Mouse (Mus musculus) frontal cortex, postnatal 14 days (tissue): Measurements from ENCODE around the gene Sgf29.
"Not testable (repeated sequence)": the region's sequence is repeated elsewhere in the genome, so short reads cannot be mapped to it uniquely, and the experiment has no call there.

Experiments
- DNase-seq, 2 experiments: peaks; one replicate each; pipeline ENCODE4 v3.0.0; 2022; ENCODE audit warnings: low spot score in 2 of 2

Sgf29 gene

GRCm38 (mm10) chr7:126642545-126643243, 6.4 kb upstream of the Sgf29 start:
- no peak for DNase-seq

GRCm38 (mm10) chr7:126643244-126643617, 5.9 kb upstream of the Sgf29 start:
- not testable (repeated sequence) for DNase-seq

- DNase-seq: no peak
Measured at GRCm38 (mm10) chr7:126644345-126644744, 4.8 kb upstream of the Sgf29 start.

GRCm38 (mm10) chr7:126644914-126645313, 4.2 kb upstream of the Sgf29 start:
- no peak for DNase-seq

- DNase-seq: no peak
Measured at GRCm38 (mm10) chr7:126645708-126646107, 3.4 kb upstream of the Sgf29 start.

GRCm38 (mm10) chr7:126648486-126648885, 623 bp upstream of the Sgf29 start:
- no peak for DNase-seq

- DNase-seq: no peak
Measured at GRCm38 (mm10) chr7:126650852-126651251, 1.7 kb downstream of the Sgf29 start.

GRCm38 (mm10) chr7:126653991-126654390, 4.9 kb downstream of the Sgf29 start:
- DNase-seq: no peak

GRCm38 (mm10) chr7:126655695-126656094, 6.6 kb downstream of the Sgf29 start:
- DNase-seq: no peak

- no peak for DNase-seq
Measured at GRCm38 (mm10) chr7:126657522-126657921, 8.4 kb downstream of the Sgf29 start.

GRCm38 (mm10) chr7:126659771-126660170, 10.7 kb downstream of the Sgf29 start:
- no peak for DNase-seq

- DNase-seq: no peak
Measured at GRCm38 (mm10) chr7:126663646-126664045, 14.5 kb downstream of the Sgf29 start.

GRCm38 (mm10) chr7:126665269-126665668, 16.2 kb downstream of the Sgf29 start:
- no peak for DNase-seq

- DNase-seq: no peak
Measured at GRCm38 (mm10) chr7:126667495-126668090, 18.5 kb downstream of the Sgf29 start.

GRCm38 (mm10) chr7:126668452-126668851, 19.3 kb downstream of the Sgf29 start:
- DNase-seq: no peak

- DNase-seq: no peak
Measured at GRCm38 (mm10) chr7:126670152-126670551, 21.0 kb downstream of the Sgf29 start.

- no peak for DNase-seq
Measured at GRCm38 (mm10) chr7:126672111-126672510, 23.0 kb downstream of the Sgf29 start.

GRCm38 (mm10) chr7:126675104-126675503, 26.0 kb downstream of the Sgf29 start:
- DNase-seq: no peak

- DNase-seq: no peak
Measured at GRCm38 (mm10) chr7:126676207-126676606, 27.1 kb downstream of the Sgf29 start, which contains the start of gene Sult1a1. TSS of gene Sult1a1 (minus strand) at chr7:126676432.

GRCm38 (mm10) chr7:126676631-126677220, 27.6 kb downstream of the Sgf29 start:
- no peak for DNase-seq

- no peak for DNase-seq
Measured at GRCm38 (mm10) chr7:126678545-126679341, 29.6 kb downstream of the Sgf29 start.

- no peak for DNase-seq
Measured at GRCm38 (mm10) chr7:126679683-126680082, 30.6 kb downstream of the Sgf29 start.
